Mouse (Mus musculus) limb, embryonic 14.5 days (tissue): ENCODE measurements around the gene Atp6v0a4. TPM values are rescaled to one million over a fixed set of nuclear protein-coding genes. Genes with fewer than 3 reads are reported as not detected.

Experiments used
- ATAC-seq: fragments of 200-750 bp; cut with Nextera tagmentation; 2 replicates; pipeline ENCODE4 v1.8.0; 2017; ENCODE audit warnings: low read depth, moderate number of reproducible peaks, moderate TSS enrichment; ENCODE audit not compliant: low FRiP score
- DNase-seq: peaks from one replicate; pipeline ENCODE4 v3.0.0-alpha.2; 2015; ENCODE audit warnings: low spot score
- H3K27ac ChIP-seq: fragments of 300-500 bp; sonication (generic); replicated peaks from 2 replicates; pipeline ENCODE4 v1.5.1; 2014; ENCODE audit warnings: low read depth, mild to moderate bottlenecking, low read length, moderate library complexity, mixed read lengths
- H3K27me3 ChIP-seq: fragments of 300-500 bp; sonication (generic); 2 replicates; pipeline ENCODE4 v1.6.1; 2014; ENCODE audit warnings: low read length, mixed read lengths; ENCODE audit not compliant: control insufficient read depth, insufficient read depth
- H3K36me3 ChIP-seq: fragments of 300-500 bp; sonication (generic); 2 replicates; pipeline ENCODE4 v1.6.1; 2014; ENCODE audit warnings: mild to moderate bottlenecking, low read length, moderate library complexity, mixed read lengths; ENCODE audit not compliant: control insufficient read depth, insufficient read depth
- H3K4me1 ChIP-seq: fragments of 300-500 bp; sonication (generic); 2 replicates; pipeline ENCODE4 v1.6.1; 2014; ENCODE audit warnings: antibody characterized with exemption, low read length, mixed read lengths; ENCODE audit not compliant: control insufficient read depth, insufficient read depth
- H3K4me2 ChIP-seq: fragments of 300-500 bp; sonication (generic); replicated peaks from 2 replicates; pipeline ENCODE4 v1.6.1; 2014; ENCODE audit warnings: low read depth, mild to moderate bottlenecking, low read length, moderate library complexity; ENCODE audit not compliant: severe bottlenecking
- H3K4me3 ChIP-seq: fragments of 300-500 bp; sonication (generic); replicated peaks from 2 replicates; pipeline ENCODE4 v1.5.1; 2014; ENCODE audit warnings: low read length
- H3K9ac ChIP-seq: fragments of 300-500 bp; sonication (generic); 2 replicates; pipeline ENCODE4 v1.6.1; 2014; ENCODE audit warnings: mild to moderate bottlenecking, low read depth, low read length, moderate library complexity; ENCODE audit not compliant: severe bottlenecking
- H3K9me3 ChIP-seq: fragments of 300-500 bp; sonication (generic); 2 replicates; pipeline ENCODE4 v1.6.1; 2016; ENCODE audit warnings: low read length; ENCODE audit not compliant: control insufficient read depth
- POLR2A ChIP-seq: fragments of 200-500 bp; IDR thresholded peaks from 2 replicates; pipeline ENCODE4 v1.8.0; 2012; ENCODE audit warnings: inconsistent platforms, mild to moderate bottlenecking, moderate library complexity, borderline replicate concordance; ENCODE audit not compliant: insufficient read depth, insufficient read length; ENCODE audit errors: extremely low read depth
- WGBS: fragments of 180-500 bp; shearing (Covaris S2); extraction: QIAGEN DNeasy Blood & Tissue Kit; methylation state at CpG from one replicate; pipeline ENCODE4 v1.1.7; 2014; 5-methylcytosine and 5-hydroxymethylcytosine counted together
- polyA plus RNA-seq, 2 experiments: library from polyadenylated mRNA; depleted of rRNA in 1 of 2; stranded (reverse) in 1 of 2; unstranded in 1 of 2; fragments of >200 nt; fragmentation: Nextera tagmentation in 1 of 2; extraction: Ambion mirVana in 1 of 2; gene quantifications; 2 replicates each; pipeline versions ENCODE4 v1.2.1 to v1.2.3; 2012 to 2014

Atp6v0a4 gene
- polyA plus RNA-seq, 2 experiments = 1.8 to 2.2 TPM

- no peak for ATAC-seq
- no peaks in the 10 kb centered on the region for H3K9me3 ChIP-seq
- H3K9ac ChIP-seq = no peak overlapping the region
- no peak overlapping the region for H3K27ac ChIP-seq
- WGBS = 93% methylated on average over 3 of the region's 3 CpGs
- DNase-seq = no peak
- H3K4me2 ChIP-seq = no peak overlapping the region
- no peaks in the 10 kb centered on the region for H3K27me3 ChIP-seq
- no peak for TF ChIP-seq POLR2A
- H3K36me3 ChIP-seq = peaks cover 36% of the 10 kb centered on the region
- H3K4me3 ChIP-seq = no peak overlapping the region
- H3K4me1 ChIP-seq = peaks cover 11% of the 10 kb centered on the region; the same call in 1 of the 2 replicates
Observed at GRCm38 (mm10) chr6:38125462-38125861, 1.1 kb upstream of the Atp6v0a4 start.

- Histone ChIP-seq H3K4me3 (no peak overlapping the region), H3K36me3 (peaks cover 31% of the 10 kb centered on the region), H3K4me1 (peaks cover 11% of the 10 kb centered on the region; the same call in 1 of the 2 replicates), H3K9me3 (no peaks in the 10 kb centered on the region), H3K27ac (no peak overlapping the region), H3K27me3 (no peaks in the 10 kb centered on the region), H3K4me2 (no peak overlapping the region), H3K9ac (no peak overlapping the region)
- ATAC-seq = no peak
- 96% methylated on average over 5 of the region's 5 CpGs for WGBS
- no peak for DNase-seq
- no peak for TF ChIP-seq POLR2A
Observed at GRCm38 (mm10) chr6:38124882-38125281, 496 bp upstream of the Atp6v0a4 start.

DNA sequence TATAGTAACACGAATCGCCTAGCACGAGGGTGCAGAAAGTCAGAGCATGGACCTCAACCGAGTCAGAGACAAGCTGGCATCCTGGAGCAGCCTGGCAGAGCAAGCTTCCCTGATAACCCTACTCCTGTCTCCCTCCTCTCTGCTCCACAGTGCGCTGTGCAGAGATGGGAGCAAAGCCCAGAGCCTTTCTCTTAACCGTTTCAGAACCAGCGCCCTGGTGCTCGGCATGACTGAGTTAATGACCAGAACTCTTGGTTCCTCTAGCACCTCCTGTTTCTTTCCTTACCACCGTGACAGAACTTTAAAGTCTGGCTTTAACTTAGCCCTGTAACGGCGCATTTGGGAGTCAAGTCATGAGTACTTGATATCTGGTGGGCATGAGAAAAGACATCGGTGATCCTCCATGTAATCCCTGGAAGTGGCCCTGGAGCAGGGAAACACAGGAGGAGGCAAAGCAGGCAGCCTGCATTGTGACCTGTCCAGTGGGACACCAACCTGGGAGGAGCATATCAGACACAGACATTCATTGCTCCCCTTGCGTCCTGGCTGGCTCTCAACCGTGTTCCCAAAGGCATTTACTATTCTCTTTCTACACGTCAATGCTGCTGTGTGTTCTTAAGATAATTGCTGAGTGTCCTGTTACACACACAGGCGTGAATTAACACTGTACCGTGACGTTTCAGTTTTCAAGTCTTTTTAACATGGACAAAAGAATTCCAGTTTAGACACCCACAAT lies 747 bp downstream of the Atp6v0a4 start:
- TF ChIP-seq POLR2A = no peak
- no peak overlapping the region for H3K27ac ChIP-seq
- no peak overlapping the region for H3K9ac ChIP-seq
- peaks cover 11% of the 10 kb centered on the region; the same call in 1 of the 2 replicates for H3K4me1 ChIP-seq
- DNase-seq (no peak), ATAC-seq (no peak)
- no peaks in the 10 kb centered on the region for H3K27me3 ChIP-seq
- H3K4me2 ChIP-seq = no peak overlapping the region
- WGBS = 60% methylated on average over 18 of the region's 18 CpGs
- peaks cover 28% of the 10 kb centered on the region for H3K36me3 ChIP-seq
- H3K9me3 ChIP-seq = no peaks in the 10 kb centered on the region
- no peak overlapping the region for H3K4me3 ChIP-seq

GRCm38 (mm10) chr6:38122791-38123190 lies 1.6 kb downstream of the Atp6v0a4 start:
- ATAC-seq = no peak
- 76% methylated on average over 6 of the region's 6 CpGs for WGBS
- Histone ChIP-seq H3K27me3 (no peaks in the 10 kb centered on the region), H3K36me3 (peaks cover 19% of the 10 kb centered on the region; the same call in 1 of the 2 replicates), H3K9me3 (no peaks in the 10 kb centered on the region), H3K4me3 (no peak overlapping the region), H3K4me1 (peaks cover 11% of the 10 kb centered on the region; the same call in 1 of the 2 replicates), H3K4me2 (no peak overlapping the region), H3K9ac (no peak overlapping the region), H3K27ac (no peak overlapping the region)
- no peak for DNase-seq
- TF ChIP-seq POLR2A = no peak

DNA sequence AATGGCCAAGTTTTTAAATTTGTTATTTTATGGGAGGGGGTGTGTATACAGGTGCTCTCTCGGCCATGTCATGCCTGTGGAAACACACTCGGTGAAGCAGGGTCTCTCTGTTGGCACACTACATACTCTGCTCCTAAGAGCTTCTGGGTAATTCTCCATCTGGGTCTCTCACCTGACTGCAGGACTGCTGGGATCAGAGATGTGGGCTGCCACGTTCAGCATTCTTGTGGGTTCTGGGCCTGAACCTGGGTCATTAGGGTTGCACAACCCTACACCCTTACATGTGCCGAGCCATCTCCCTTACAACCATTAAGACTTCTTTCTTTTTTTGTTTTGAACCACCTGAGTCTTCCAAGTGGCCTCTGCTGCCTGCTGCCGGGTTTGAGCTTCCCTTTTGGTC lies 2.5 kb downstream of the Atp6v0a4 start:
- Histone ChIP-seq H3K27me3 (no peaks in the 10 kb centered on the region), H3K9me3 (no peaks in the 10 kb centered on the region), H3K9ac (no peak overlapping the region), H3K4me2 (no peak overlapping the region), H3K27ac (no peak overlapping the region), H3K36me3 (peaks cover 10% of the 10 kb centered on the region; the same call in 1 of the 2 replicates), H3K4me1 (peaks cover 11% of the 10 kb centered on the region; the same call in 1 of the 2 replicates), H3K4me3 (no peak overlapping the region)
- WGBS = 88% methylated on average over 5 of the region's 5 CpGs
- ATAC-seq (no peak), DNase-seq (no peak)
- TF ChIP-seq POLR2A = no peak
